Mouse (Mus musculus): Measurements from ENCODE around the gene Olfr1497.
"Not testable (repeated sequence)": the region's sequence is repeated elsewhere in the genome, so short reads cannot be mapped to it uniquely, and the experiment has no call there.

Gene Olfr1497

GRCm38 (mm10) chr19:13798102-13798501, at the start of gene Olfr1497:
Gene Olfr1497 (minus strand): TSS chr19:13798202.
- no peak for DNase-seq (ENCODE audit: low read depth, low spot score)

- DNase-seq (ENCODE audit: low read depth, low spot score), result no peak
These were observed 32.4 kb upstream of the Olfr1497 start, which contains the start of gene Olfr1500 for GRCm38 (mm10) chr19:13830388-13830787. Gene Olfr1500 (minus strand): TSS chr19:13830488.

DNA sequence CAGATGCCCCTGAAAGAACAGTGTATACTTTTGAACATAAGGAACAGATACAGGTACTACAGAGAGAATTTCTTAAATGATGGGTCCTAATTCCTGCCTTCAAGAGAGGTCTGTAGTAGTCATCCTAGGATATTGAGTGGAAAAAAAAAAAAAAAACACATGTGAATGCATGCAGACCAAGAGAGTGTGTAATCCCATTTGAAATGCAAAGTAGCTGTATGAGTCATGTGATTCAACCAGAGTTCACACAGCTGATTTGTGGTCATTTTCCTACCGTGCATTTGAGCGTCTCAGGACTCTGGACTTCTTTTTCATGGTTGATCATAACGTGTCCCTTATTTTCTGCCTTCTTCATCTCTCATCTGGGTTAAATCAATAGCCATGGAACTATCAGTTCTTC, 30.4 kb upstream of the Olfr1497 start:
- no peak for DNase-seq (ENCODE audit: low read depth, low spot score)

- peak; percentile 20 for DNase-seq (ENCODE audit: low read depth, low spot score)
These were observed 22.8 kb upstream of the Olfr1497 start for GRCm38 (mm10) chr19:13820847-13821246.

- no peak for DNase-seq (ENCODE audit: low read depth, low spot score)
These were observed 21.3 kb upstream of the Olfr1497 start, which contains the start of gene Olfr1499 for GRCm38 (mm10) chr19:13819347-13819746. Gene Olfr1499 (minus strand): TSS chr19:13819447.

DNA sequence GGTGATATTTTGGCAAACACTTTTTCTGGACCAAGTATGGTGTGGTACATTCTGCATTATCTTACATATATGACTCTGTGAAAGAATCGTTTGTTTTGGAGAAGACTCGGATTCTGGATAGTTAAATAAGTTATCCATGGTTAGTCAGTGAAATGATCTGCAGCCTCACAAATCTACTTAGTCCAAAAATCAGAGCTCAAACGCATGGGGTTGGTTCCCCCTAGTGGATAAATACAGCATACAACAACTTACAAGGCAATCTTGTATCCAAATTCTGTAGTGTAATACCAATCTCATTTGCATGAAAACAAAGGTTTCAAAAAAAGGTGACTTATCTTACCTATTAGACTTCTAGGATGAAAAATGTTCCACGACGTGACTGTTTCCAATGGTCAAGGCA, 20.8 kb upstream of the Olfr1497 start:
- DNase-seq (ENCODE audit: low read depth, low spot score), result peak; percentile 11

- no peak for DNase-seq (ENCODE audit: low read depth, low spot score)
These were observed 14.8 kb upstream of the Olfr1497 start for GRCm38 (mm10) chr19:13812823-13813222.

GRCm38 (mm10) chr19:13805486-13805885, 7.5 kb upstream of the Olfr1497 start:
- DNase-seq (ENCODE audit: low read depth, low spot score), result not testable (repeated sequence)

- DNase-seq (ENCODE audit: low read depth, low spot score), result no peak
These were observed 20.4 kb downstream of the Olfr1497 start, which contains the start of gene Olfr1496 for GRCm38 (mm10) chr19:13777578-13777977. Gene Olfr1496 (plus strand): TSS chr19:13777878.

DNA sequence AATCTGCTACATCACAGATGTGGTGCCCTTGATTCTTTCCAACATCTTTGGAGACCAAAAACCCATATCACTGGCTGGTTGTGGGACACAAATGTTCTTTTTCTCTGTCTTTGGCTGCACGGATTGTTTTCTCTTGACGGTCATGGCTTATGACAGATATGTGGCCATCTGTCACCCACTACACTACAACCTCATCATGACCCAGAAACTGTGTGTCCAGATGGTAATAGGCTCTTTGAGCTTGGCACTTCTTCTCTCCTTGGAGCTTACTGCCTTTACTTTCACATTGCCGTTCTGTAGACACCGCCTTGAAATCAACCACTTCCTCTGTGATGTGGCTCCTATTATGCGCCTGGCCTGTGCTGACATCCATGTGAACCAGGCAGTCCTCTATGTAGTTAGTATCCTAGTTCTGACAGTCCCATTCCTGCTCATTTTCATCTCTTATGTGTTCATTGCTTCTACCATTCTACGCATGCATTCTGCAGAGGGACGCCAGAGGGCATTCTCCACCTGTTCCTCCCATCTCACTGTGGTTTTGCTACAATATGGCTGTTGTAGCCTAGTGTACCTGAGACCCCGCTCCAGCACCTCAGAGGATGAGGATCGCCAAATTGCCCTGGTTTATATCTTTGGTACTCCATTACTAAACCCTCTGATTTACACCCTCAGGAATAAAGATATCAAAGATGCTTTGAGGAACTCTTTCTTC, 29.3 kb downstream of the Olfr1497 start:
- no peak for DNase-seq (ENCODE audit: low read depth, low spot score)

GRCm38 (mm10) chr19:13764306-13764705, 33.7 kb downstream of the Olfr1497 start, which contains the start of gene Olfr1495:
Gene Olfr1495 (plus strand): TSS chr19:13764606.
- DNase-seq (ENCODE audit: low read depth, low spot score), result no peak

DNA sequence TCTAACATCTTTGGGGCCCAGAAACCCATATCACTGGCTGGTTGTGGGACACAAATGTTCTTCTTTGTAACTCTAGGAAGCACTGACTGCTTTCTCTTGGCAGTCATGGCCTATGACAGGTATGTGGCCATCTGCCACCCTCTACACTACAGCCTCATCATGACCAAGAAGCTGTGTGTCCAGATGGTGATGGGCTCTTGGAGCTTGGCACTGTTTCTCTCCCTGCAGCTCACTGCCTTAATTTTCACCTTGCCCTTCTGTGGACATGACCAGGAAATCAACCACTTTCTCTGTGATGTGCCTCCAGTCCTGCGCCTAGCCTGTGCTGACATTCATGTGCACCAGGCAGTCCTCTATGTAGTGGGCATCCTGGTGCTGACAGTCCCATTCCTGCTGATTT, 48.6 kb downstream of the Olfr1497 start:
- DNase-seq (ENCODE audit: low read depth, low spot score), result no peak

All from A20 (cell line).